Mouse (Mus musculus) stomach, embryonic 14.5 days (tissue): Measurements from ENCODE around the gene Fam78a. TPM values are rescaled to one million over a fixed set of nuclear protein-coding genes. Genes with fewer than 3 reads are reported as not detected.
A peak's percentile ranks its signal among the peaks of the same experiment; 100 is the strongest.

Experiments
- ATAC-seq: fragments of 200-750 bp; cut with Nextera tagmentation; 2 replicates; pipeline ENCODE4 v1.8.0; 2017; ENCODE audit warnings: low read depth, moderate TSS enrichment; ENCODE audit not compliant: insufficient number of reproducible peaks, insufficient read depth, low FRiP score
- H3K27ac ChIP-seq: fragments of 300-500 bp; sonication (generic); 2 replicates; pipeline ENCODE4 v1.5.1; 2014; ENCODE audit warnings: mild to moderate bottlenecking, low read length, moderate library complexity, mixed read lengths
- H3K27me3 ChIP-seq: fragments of 300-500 bp; sonication (generic); 2 replicates; pipeline ENCODE4 v1.6.1; 2014; ENCODE audit warnings: low read length, control low read depth, mixed read lengths; ENCODE audit not compliant: control insufficient read depth, insufficient read depth
- H3K36me3 ChIP-seq: fragments of 300-500 bp; sonication (generic); 2 replicates; pipeline ENCODE4 v1.6.1; 2014; ENCODE audit warnings: mild to moderate bottlenecking, control low read depth, low read length, moderate library complexity, mixed read lengths; ENCODE audit not compliant: control insufficient read depth, insufficient read depth
- H3K4me1 ChIP-seq: fragments of 300-500 bp; sonication (generic); 2 replicates; pipeline ENCODE4 v1.6.1; 2014; ENCODE audit warnings: low read length, control low read depth, mixed read lengths; ENCODE audit not compliant: control insufficient read depth, insufficient read depth
- H3K4me2 ChIP-seq: fragments of 300-500 bp; sonication (generic); replicated peaks from 2 replicates; pipeline ENCODE4 v1.6.1; 2014; ENCODE audit warnings: low read depth, low read length, control low read depth
- H3K4me3 ChIP-seq: fragments of 300-500 bp; sonication (generic); 2 replicates; pipeline ENCODE4 v1.5.1; 2014; ENCODE audit warnings: low read depth, low read length, control low read depth
- H3K9ac ChIP-seq: fragments of 300-500 bp; sonication (generic); replicated peaks from 2 replicates; pipeline ENCODE4 v1.6.1; 2014; ENCODE audit warnings: low read depth, mild to moderate bottlenecking, control low read depth, low read length, moderate library complexity, mixed read lengths
- H3K9me3 ChIP-seq: fragments of 300-500 bp; sonication (generic); 2 replicates; pipeline ENCODE4 v1.6.1; 2016; ENCODE audit warnings: low read depth, low read length, control low read depth; ENCODE audit not compliant: control insufficient read depth
- WGBS: fragments of 180-500 bp; shearing (Covaris S2); extraction: QIAGEN DNeasy Blood & Tissue Kit; methylation state at CpG from one replicate; pipeline ENCODE4 v1.1.7; 2014; 5-methylcytosine and 5-hydroxymethylcytosine counted together
- polyA plus RNA-seq: library from polyadenylated mRNA; unstranded; fragments of >200 nt; fragmentation: Nextera tagmentation; extraction: Ambion mirVana; gene quantifications from 2 replicates; pipeline ENCODE4 v1.2.1, GENCODE M21; 2014

The Fam78a gene
- polyA plus RNA-seq, 1 experiment from 2014 or later = 1.2 TPM

DNA sequence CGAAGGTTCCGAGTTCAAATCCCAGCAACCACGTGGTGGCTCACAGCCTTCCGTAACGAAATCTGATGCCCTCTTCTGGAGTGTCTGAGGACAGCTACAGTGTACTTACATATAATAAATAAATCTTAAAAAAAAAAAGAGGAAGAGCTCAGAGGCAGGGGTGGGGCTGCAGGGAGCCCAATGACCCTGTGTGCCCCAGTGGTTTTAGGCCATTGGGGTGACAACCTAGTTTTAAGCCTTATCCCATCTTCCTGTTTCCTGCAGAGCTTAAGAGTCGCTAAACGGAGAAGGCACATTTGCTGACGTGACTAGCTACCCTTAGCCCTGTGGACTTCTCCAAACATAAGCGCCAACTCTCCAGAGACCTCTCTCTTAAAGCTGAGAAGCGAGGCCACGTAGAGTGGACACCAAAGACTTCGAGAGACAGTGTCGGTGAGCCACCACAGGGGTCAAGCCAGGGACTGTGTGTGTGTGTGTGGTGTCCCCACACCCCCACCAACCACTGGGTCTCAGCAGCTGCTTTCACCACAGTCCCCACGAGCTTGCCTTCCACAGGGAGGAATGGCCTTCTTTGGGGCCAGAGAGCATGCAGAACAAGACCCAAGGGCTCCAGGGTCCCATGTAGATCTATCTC, 3.2 kb downstream of the Fam78a start:
- no peaks in the 10 kb centered on the region for H3K36me3 ChIP-seq
- no peak for ATAC-seq
- H3K9ac ChIP-seq = no peak overlapping the region
- peak overlapping the region; percentile 63; the same call in 1 of the 2 replicates for H3K4me3 ChIP-seq
- H3K9me3 ChIP-seq = no peaks in the 10 kb centered on the region
- no peak overlapping the region for H3K27ac ChIP-seq
- H3K27me3 ChIP-seq = peaks cover 23% of the 10 kb centered on the region
- H3K4me2 ChIP-seq = no peak overlapping the region
- 85% methylated on average over 14 of the region's 14 CpGs for WGBS
- peaks cover 8% of the 10 kb centered on the region for H3K4me1 ChIP-seq

DNA sequence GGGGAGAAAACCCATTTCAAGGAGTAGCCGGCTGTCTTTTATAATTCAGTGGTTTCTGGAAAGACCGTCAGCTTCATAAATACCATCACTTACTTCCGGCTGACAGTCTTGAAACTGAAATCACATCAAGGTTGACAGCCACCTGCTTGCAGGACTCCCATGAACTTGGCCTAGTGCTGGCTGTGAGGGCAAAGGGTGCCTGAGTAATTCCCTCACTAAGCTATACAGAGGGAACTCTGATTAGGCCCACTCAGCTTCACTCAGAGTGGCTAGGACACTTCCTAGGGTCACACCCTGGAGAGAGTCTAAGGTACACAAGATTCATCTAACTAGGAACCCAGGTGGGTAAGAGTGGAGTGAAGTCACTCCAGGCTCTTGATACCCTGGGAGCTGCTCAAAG, 4.0 kb downstream of the Fam78a start:
- H3K27ac ChIP-seq = no peak overlapping the region
- no peak overlapping the region for H3K9ac ChIP-seq
- no peak for ATAC-seq
- H3K27me3 ChIP-seq = peaks cover 23% of the 10 kb centered on the region
- no peak overlapping the region for H3K4me2 ChIP-seq
- no peak overlapping the region for H3K4me3 ChIP-seq
- 85% methylated on average over 3 of the region's 3 CpGs for WGBS
- H3K4me1 ChIP-seq = peaks cover 8% of the 10 kb centered on the region
- no peaks in the 10 kb centered on the region for H3K36me3 ChIP-seq
- no peaks in the 10 kb centered on the region for H3K9me3 ChIP-seq

DNA sequence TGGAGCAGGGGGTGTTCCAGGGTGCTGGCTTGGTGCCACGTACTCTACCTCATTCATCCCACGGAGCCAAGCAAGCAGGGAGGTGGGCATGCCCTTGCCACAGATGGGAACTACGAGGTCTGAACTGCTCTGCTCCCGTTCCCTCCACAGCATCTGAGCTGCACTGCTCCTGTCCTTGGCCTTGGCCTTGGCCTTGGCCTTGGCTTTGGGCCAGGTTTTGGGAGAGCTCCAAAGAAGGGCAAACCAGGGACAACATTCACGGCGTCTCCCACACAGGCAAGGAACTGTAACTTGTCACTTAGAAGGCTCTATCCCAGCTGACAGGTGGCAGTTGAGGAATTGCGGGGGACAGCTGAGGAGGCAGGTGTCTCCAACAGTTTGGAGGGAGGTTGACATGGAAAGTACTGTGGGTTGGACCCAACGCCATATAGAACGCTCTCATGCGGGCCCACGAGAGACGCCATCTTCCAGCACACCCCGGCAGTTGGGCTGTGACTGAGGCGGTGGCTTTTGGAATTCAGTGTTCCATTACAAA, 5.4 kb downstream of the Fam78a start:
- ATAC-seq = no peak
- Histone ChIP-seq H3K9ac (no peak overlapping the region), H3K9me3 (no peaks in the 10 kb centered on the region), H3K4me2 (no peak overlapping the region), H3K27ac (no peak overlapping the region), H3K4me3 (no peak overlapping the region), H3K27me3 (peaks cover 20% of the 10 kb centered on the region), H3K36me3 (no peaks in the 10 kb centered on the region), H3K4me1 (peaks cover 8% of the 10 kb centered on the region)
- WGBS = 87% methylated on average over 14 of the region's 14 CpGs

DNA sequence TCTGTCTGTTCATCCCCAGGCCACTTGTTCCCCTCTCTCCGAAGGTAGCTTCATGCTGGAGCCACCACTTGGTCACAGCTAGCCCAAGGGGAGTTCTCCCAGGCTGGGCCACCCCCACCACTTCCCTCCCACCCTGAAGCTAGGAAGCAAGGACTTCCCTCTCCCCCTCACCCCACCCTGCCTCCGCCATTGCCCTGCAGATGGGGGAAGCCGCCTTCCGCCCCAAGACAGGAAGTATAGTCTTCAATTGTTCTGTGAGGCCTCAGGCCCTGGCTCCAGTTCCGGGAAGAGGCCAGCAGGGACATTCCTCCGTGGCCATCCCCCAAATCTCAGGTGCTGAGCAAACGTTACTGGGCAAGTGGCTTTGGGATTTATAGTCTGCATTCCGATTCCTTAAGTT, 6.1 kb downstream of the Fam78a start:
- H3K4me2 ChIP-seq = no peak overlapping the region
- H3K4me1 ChIP-seq = peaks cover under 1% of the 10 kb centered on the region; the same call in 1 of the 2 replicates
- no peaks in the 10 kb centered on the region for H3K36me3 ChIP-seq
- no peak; the same call in 1 of the 2 replicates for ATAC-seq
- H3K4me3 ChIP-seq = no peak overlapping the region
- no peaks in the 10 kb centered on the region for H3K9me3 ChIP-seq
- WGBS = 42% methylated on average over 8 of the region's 8 CpGs
- H3K27ac ChIP-seq = no peak overlapping the region; the same call in 1 of the 2 replicates
- no peak overlapping the region for H3K9ac ChIP-seq
- peaks cover 13% of the 10 kb centered on the region for H3K27me3 ChIP-seq

DNA sequence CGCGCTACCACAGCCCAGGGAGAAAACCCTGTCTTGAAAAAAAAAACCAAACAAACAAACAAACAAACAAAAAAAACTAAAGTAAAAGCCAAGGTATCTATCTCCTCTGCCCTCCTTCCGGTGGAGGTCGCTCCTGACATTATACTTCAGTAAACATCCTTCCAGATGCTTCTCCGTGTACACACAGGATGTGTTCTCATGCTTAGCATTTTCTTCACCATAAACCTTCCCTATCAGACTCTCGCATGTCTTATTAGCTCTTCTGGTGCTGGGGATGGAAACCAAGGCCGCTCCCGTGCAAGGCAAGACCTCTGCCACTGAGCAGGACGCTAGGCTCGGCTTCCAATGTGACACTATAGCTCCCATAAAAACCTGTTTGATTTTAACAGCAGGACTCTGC, 6.9 kb downstream of the Fam78a start:
- peak overlapping the region; percentile 44; the same call in 1 of the 2 replicates for H3K27ac ChIP-seq
- no peak overlapping the region for H3K4me3 ChIP-seq
- no peak overlapping the region for H3K4me2 ChIP-seq
- no peak for ATAC-seq
- no peaks in the 10 kb centered on the region for H3K36me3 ChIP-seq
- 78% methylated on average over 10 of the region's 10 CpGs for WGBS
- H3K4me1 ChIP-seq = no peaks in the 10 kb centered on the region
- no peak overlapping the region for H3K9ac ChIP-seq
- no peaks in the 10 kb centered on the region for H3K9me3 ChIP-seq
- peaks cover 9% of the 10 kb centered on the region for H3K27me3 ChIP-seq

DNA sequence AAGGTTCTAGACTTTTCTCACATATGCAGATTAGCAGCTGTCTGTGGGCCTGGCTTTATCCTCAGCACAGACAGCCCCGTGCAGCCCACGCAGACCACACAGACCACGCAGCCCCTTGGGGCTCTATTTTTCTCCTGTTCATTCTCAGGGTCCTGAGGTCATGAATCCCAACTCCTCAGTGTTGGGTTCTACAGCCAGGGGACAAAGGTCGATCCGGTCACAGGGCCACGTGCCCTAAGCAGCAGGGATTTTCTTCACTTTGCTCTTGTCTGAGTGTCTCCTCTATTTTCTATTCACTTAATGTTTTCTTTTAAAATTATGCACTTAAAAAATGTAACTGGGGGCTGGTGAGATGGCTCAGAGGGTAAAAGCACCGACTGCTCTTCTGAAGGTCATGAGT, 9.3 kb downstream of the Fam78a start:
- Histone ChIP-seq H3K9me3 (no peaks in the 10 kb centered on the region), H3K27me3 (no peaks in the 10 kb centered on the region), H3K36me3 (no peaks in the 10 kb centered on the region), H3K4me2 (no peak overlapping the region), H3K4me3 (no peak overlapping the region), H3K4me1 (no peaks in the 10 kb centered on the region), H3K27ac (no peak overlapping the region), H3K9ac (no peak overlapping the region)
- 74% methylated on average over 7 of the region's 7 CpGs for WGBS
- ATAC-seq = no peak

DNA sequence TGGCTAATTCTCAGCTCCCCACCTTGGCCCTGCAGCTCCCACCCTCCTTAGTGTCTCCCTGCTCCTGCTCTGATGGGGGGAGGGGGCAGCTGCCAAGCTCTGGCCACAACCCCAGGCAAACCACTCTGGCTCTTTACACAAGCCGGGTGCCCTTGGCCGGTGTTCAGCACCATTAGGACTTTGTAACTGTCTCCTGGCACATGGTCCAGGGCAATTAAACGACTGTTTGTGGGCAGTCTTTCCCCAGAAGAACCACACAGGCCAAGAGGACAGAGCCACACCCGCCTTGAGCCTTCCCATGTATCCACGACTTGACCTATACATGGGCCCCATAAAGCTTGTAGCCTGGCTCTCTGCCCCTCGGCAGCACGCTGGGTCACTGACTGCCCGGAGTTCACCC, 10.3 kb downstream of the Fam78a start:
- H3K4me3 ChIP-seq = no peak overlapping the region
- no peaks in the 10 kb centered on the region for H3K36me3 ChIP-seq
- H3K4me1 ChIP-seq = no peaks in the 10 kb centered on the region
- no peak overlapping the region for H3K9ac ChIP-seq
- H3K27me3 ChIP-seq = no peaks in the 10 kb centered on the region
- ATAC-seq = no peak
- no peak overlapping the region for H3K4me2 ChIP-seq
- no peaks in the 10 kb centered on the region for H3K9me3 ChIP-seq
- 58% methylated on average over 8 of the region's 8 CpGs for WGBS
- H3K27ac ChIP-seq = no peak overlapping the region

DNA sequence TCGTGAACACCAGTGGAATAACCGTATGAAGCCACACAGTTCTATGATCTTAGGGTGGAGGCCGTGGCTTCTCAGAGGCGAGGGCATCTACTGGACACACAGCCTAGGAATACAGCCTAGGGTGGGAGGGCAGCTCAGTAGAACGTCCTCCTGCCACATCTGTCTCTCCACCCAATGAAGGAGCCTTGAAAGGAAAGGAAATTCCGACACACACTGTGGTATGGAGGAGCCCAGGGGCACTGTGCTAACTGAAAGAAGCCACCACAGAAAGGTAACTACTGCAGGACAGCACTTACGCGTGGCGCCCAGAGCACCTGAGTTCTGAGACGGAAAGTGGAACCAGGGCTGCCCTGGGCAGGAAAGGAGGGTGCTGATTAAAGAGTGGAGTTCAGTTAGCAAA, 13.9 kb downstream of the Fam78a start:
- Histone ChIP-seq H3K27ac (no peak overlapping the region), H3K9ac (no peak overlapping the region), H3K4me3 (no peak overlapping the region), H3K4me1 (no peaks in the 10 kb centered on the region), H3K36me3 (no peaks in the 10 kb centered on the region), H3K4me2 (no peak overlapping the region), H3K27me3 (no peaks in the 10 kb centered on the region), H3K9me3 (no peaks in the 10 kb centered on the region)
- ATAC-seq = no peak
- 91% methylated on average over 10 of the region's 10 CpGs for WGBS
